Mouse (Mus musculus) adrenal gland, adult 18-20 months (tissue): Measurements from ENCODE around the gene Uqcrc1. TPM values are rescaled to one million over a fixed set of nuclear protein-coding genes. Genes with fewer than 3 reads are reported as not detected.
A peak's percentile ranks its signal among the peaks of the same experiment; 100 is the strongest.

Experiments used
- DNase-seq, 2 experiments: peaks; one replicate each; pipeline ENCODE4 v3.0.0; 2021 to 2022; ENCODE audit warnings: low spot score in 2 of 2
- long read RNA-seq, 2 experiments: library from polyadenylated mRNA; stranded (forward); transcript quantifications; one replicate each; pipeline ENCODE4 v2.0.0; 2021
- total RNA-seq, 2 experiments: library from RNA; stranded (reverse); gene quantifications; 1 replicate in 1 of 2; 2 replicates in 1 of 2; pipeline ENCODE4 v1.2.3; 2021

Gene Uqcrc1
- 1,000 to 10,000 TPM in 1 of 2 experiments, 100 to 1,000 TPM in 1; 638 to 1,072 TPM for total RNA-seq
- long read RNA-seq, experiment 1, transcript Uqcrc1-201 (13 exons, 1,653 nt) = major isoform, 1,431 of 1,490 reads
- long read RNA-seq, experiment 1, partial matches to known transcripts = 27 of 1,490 reads
- long read RNA-seq, experiment 1, other reads (novel, unspliced or antisense) = 32 of 1,490 reads
- long read RNA-seq, experiment 2, transcript Uqcrc1-201 (13 exons, 1,653 nt) = major isoform, 2,060 of 2,198 reads
- long read RNA-seq, experiment 2, partial matches to known transcripts = 90 of 2,198 reads
- long read RNA-seq, experiment 2, other reads (novel, unspliced or antisense) = 48 of 2,198 reads

DNA sequence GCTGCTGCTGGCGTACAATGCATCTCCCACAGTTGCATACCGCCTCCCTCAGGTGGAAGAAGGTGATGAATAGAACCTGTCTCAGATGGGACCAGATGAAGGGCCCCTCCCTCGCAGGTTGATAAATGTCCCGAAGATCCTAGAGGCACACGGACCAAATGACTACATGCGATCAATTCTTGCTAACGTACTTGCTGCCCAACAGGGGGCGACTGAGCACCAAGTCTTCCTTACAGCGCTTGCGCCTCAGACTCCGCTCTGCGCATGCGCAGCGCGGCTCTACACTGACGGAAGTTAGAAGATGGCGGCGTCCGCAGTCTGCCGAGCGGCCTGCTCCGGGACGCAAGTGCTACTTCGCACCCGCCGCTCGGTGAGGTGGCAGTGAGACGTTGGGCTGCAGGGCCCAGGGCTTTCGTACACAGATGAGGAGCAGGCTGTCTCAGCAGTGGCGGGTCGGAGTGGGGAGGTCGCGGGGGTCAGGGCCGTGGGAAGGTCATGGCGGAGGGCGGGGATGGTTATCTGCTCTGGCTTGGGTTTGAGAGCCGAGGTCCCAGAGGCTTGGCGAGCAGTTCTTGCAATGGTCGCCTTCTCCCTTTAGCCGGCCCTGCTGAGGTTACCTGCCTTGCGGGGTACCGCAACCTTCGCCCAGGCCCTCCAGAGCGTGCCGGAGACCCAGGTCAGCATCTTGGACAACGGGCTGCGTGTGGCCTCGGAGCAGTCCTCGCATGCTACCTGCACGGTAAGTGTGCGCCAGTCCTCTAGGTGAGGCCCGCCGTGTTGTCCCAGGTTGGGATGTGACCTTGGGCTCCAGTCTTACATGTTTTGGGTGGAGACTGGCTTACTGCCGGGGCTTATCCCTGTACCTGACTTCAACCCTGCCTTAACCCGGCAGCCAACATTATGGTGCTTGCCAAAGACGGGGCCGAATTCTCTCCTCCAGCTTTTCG, at the start of gene Uqcrc1:
Uqcrc1 (plus strand) TSS at position 216 of the 947 bp plus-strand sequence.
- DNase-seq = peak; percentile 93 to 96

GRCm38 (mm10) chr9:108912308-108912707, 24.1 kb upstream of the Uqcrc1 start:
- DNase-seq = no peak

- DNase-seq = no peak
These were observed 23.3 kb upstream of the Uqcrc1 start for GRCm38 (mm10) chr9:108913161-108913560.

DNA sequence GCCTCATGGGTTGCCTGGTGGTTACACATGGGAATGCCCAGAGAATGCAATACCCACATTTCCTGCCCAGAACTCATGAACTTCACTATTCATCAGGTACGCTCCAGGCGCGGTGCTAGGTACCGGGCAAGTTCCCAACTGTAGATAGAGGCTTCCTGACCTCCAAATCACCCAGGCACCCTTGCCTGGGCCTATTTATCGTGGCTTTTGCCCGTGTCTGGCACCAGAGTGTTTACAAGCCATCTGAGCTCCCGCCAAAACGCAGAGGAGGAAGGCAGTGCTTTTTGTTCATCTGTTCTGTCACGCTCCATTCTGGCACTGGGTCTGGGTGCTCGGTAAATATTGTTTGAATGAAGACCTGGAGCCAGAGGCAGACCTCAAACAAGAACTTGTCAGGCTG, 22.8 kb upstream of the Uqcrc1 start:
- no peak for DNase-seq

GRCm38 (mm10) chr9:108914491-108914890, 21.9 kb upstream of the Uqcrc1 start, which contains the start of gene Tmem89:
TSS of gene Tmem89 (plus strand) at chr9:108914619.
- no peak for DNase-seq

DNA sequence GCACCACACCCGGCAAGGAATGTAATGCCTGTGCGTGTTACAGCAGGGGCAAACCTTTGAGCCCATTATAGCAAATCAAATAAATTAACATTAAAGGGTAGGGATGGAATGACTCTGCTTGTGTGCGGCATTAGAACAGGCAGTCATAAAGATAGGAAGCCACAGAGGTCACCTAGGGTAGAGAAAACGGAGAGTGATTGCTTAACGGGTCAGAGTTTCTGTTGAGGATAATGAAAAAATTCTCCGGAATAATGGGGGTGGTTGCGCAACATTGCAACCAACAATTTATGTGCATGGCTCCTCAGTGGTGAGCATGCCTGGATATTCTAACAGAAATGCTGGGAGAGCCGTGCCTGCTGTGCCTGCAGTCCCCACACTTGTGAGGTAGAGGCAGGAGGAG, 10.5 kb upstream of the Uqcrc1 start:
- no peak for DNase-seq

DNA sequence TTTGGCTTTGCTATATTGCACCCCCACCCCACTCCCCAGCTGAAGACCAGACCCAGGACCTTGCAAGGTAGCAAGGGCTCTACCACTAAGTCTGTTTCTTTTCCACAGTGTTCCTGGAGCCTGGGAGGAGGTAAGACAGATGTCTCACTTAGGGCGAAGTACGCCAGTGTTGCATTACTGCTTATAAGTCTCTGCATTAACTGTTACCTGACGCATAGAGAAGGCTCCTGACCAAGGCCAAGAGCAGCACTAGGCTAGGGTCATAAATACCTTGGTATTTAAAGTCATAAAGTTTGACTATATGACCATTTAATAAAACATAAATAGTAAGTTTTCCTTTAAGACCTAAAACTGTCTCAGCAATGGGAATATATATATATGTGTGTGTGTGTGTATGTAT, 8.0 kb upstream of the Uqcrc1 start:
- DNase-seq = no peak

- DNase-seq = no peak
These were observed 442 bp upstream of the Uqcrc1 start for GRCm38 (mm10) chr9:108935991-108936390.

GRCm38 (mm10) chr9:108945111-108945510, 8.7 kb downstream of the Uqcrc1 start:
- no peak for DNase-seq

- DNase-seq = no peak
These were observed 9.2 kb downstream of the Uqcrc1 start for GRCm38 (mm10) chr9:108945608-108946007.

GRCm38 (mm10) chr9:108949231-108949966, 13.0 kb downstream of the Uqcrc1 start:
- DNase-seq = no peak

- no peak for DNase-seq
These were observed 13.7 kb downstream of the Uqcrc1 start for GRCm38 (mm10) chr9:108949967-108950728.

- no peak for DNase-seq
These were observed 16.7 kb downstream of the Uqcrc1 start, which contains the start of gene Col7a1 for GRCm38 (mm10) chr9:108953081-108953636. TSS of gene Col7a1 (plus strand) at chr9:108953586.

GRCm38 (mm10) chr9:108955241-108955640, 18.8 kb downstream of the Uqcrc1 start:
- DNase-seq = no peak

DNA sequence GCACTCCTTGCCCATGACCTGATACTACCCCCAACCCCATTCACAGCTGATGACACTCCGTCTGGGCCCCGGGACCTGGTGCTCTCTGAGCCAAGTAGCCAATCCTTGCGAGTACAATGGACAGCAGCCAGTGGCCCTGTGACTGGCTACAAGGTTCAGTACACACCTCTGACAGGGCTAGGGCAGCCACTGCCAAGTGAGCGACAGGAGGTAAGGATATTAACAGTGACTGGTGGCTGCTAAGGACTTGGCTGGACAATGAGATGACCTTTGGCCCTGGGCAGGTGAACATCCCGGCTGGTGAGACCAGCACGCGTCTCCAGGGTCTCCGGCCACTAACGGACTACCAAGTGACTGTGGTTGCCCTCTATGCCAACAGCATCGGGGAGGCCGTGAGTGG, 19.4 kb downstream of the Uqcrc1 start:
- no peak for DNase-seq

- DNase-seq = no peak
These were observed 27.1 kb downstream of the Uqcrc1 start for GRCm38 (mm10) chr9:108963577-108963976.

- no peak for DNase-seq
These were observed 27.9 kb downstream of the Uqcrc1 start for GRCm38 (mm10) chr9:108964338-108964737.

DNA sequence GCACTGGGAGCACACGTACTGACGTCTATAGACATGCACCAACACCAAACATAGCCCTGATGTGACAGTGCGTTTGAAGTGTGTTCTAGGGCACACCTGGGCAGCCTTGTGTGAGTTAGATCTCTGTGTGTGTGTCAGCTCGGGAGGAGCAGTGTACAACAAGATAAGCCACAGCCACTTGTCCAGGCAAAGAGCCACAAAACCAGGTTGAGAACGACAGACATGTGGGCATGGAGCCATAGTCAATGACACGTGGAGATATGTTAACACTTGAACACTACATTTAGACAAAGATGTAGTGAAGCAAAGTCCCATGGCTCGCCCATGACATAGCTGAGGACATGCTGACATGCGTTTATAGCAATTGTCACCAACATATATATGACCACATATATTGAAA, 34.2 kb downstream of the Uqcrc1 start:
- DNase-seq = no peak

DNA sequence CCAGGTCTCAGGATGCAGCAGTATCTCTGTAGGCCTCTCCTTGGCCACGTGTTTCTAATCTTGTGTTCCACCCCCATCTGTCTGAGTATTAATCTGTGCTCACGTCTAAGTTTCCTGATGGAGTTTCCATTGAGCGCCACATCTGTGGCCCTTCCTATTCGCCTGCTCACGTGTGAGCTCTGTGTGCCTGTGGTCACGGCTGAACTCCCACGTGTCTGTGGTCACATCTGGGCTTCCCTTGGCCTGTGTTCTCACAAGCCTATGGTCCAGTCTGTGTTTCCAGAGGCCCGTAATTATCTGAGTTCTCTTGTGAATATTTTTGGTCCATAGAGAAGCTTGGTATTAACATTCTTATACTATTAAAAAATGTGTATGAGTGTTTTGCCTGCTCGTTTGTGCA, 40.0 kb downstream of the Uqcrc1 start:
- DNase-seq = no peak

DNA sequence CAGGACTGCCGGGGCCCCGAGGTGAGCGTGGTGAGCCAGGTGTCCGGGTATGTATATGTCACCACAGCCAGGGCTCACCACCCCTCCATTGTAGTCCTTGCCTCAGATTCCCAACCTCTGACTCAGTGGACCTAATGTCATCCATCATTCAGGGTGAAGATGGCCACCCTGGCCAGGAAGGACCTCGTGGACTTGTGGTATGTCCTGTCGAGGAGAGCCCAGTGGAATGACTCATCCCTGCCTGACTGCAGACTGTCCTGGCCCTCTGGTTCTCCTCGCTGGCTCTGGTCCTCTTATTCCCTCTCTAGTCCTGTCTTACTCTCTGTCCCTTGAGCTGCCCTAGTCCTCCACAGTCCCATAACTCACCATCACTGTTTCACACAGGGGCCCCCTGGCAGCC, 41.5 kb downstream of the Uqcrc1 start:
- DNase-seq = no peak
